Mouse (Mus musculus): ENCODE results near the gene Babam2.

Gene Babam2

DNA sequence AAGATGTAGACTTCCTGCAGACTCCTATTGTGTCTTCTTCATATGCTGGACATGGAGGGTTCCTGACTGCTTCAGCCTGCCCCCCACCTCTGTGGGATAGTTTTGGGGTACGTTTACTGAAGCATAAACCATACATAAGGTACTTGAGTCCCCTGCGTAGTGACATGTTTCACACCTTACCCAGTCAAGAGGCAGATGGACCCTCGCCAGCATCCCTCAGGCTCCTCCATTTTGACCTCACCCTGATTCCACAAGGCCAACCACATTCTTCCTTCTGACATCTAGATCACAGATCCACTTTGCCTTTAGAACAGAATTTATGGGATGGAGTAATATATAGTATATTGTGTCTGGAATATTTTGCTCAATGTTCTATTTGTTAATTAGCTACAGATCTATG is 429.7 kb downstream of the Babam2 start:
- no peak for DNase-seq (ENCODE audit: low spot score)

DNA sequence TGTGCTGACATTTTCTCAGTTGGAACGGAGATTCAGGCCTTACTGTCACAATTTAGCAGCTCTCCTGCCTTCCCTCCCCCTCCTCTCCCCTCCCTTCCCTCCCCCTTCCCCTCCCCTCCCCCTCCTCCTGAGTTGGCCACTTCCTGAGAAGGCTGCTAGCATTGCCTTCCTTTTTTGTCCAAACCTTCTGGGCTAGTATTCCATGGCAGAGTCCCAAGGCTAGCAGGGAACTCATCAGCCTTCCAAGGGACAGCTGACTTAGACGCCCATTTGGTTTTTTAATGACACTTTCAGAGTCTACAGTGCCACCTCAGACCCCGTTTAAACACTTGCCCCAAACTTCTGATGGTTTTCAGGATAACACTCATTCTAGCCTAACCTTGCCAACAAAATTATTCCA is 430.4 kb downstream of the Babam2 start:
- no peak for DNase-seq (ENCODE audit: low spot score)

DNA sequence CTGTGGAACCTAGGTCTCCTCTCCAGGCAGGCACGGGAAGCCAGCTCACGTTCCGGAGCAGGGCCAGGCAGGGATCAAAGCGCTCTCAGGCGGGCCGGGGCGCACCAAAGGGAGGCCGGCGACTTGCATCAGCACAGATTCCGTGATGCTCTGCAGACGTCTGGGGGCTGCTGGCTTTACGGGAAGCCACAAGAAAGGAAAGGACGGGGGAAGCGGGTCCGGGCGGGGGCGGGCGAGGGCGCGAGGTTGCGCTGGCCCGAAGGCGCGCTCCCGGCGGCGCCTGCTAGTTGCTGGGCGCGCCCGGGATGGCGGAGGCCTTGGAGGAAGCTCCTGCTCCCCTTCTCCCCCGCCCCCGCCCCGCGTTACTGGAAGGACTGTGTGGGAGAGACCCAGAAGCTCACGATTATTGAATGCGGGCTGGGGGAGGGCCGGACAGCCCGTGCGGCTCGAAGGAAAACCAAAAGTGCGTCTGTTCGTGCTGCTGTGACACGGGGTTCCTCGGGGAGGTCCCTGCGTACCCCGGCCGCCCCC is 435.6 kb downstream of the Babam2 start:
- peak; percentile 52 for DNase-seq (ENCODE audit: low spot score)

DNA sequence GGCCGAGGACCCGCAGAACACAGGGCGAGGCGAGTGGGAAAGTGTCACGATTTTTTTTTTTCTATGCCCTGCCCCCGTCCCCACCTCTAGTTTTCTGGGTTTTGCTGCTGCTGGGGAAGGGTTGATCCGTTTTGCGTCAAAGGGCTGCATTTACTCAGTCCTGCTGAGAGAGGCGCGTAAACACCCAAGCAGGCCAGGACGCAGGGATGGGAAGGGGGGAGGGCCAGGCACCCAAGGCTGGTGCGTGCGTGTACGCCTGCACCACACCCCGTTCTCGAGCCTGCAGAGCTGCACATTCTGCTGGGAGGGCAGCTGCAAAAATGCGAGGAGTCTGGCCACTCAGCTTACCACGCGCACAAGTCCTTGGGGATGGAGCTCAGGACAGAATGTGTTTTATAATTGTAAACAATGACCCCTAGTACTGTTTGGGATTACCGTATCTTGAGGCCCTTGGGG is 436.1 kb downstream of the Babam2 start:
- DNase-seq (ENCODE audit: low spot score) = peak; percentile 44

DNA sequence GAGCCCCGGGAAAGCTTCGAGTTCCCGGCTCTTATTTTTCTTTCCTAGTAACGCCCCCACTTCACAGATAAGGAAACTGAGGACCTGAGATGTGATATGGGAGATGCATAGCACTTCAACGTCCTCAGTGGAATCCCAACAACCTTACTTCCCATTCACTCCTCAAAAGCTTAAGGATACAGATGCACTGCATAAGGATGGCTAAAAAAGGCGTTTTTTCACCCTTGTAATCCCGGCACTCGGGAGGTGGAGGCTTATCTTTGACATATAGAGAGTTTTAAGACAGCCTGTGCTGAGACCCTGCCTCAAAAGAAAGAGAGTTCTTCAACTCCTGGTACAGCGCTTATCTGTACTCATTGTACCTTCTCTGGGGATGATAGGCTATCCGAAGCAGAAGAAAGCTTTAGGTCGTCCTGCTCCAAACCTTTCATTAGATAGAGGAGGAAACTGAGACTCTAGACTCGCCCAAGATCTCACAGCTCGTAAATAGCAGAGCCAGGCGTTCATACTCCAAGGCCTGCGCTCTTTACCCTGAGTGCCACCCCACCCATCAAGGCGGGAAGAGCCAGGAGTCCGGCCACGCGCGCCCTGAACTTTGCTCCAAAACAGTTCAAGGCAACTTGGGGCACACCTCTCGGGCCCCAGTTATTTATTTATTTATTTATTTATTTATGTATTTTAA is 436.7 kb downstream of the Babam2 start:
- no peak for DNase-seq (ENCODE audit: low spot score)

Measured in retina, embryonic 14.5 days (tissue).